Mouse (Mus musculus) thymus, adult 2 months (tissue): ENCODE data around the gene Tstd2.

Experiments used
- CTCF ChIP-seq: fragments of 200-500 bp; IDR thresholded peaks from 2 replicates; pipeline ENCODE4 v1.5.1; 2012; ENCODE audit warnings: mild to moderate bottlenecking, control low read depth, low read length, moderate library complexity, borderline replicate concordance; ENCODE audit not compliant: control insufficient read depth, poor library complexity, insufficient read depth; ENCODE audit errors: extremely low read depth
- POLR2A ChIP-seq: fragments of 200-500 bp; IDR thresholded peaks from 2 replicates; pipeline ENCODE4 v1.6.1; 2012; ENCODE audit warnings: mild to moderate bottlenecking, low read length, control low read depth, moderate library complexity; ENCODE audit not compliant: control insufficient read depth, poor library complexity, insufficient read depth; ENCODE audit errors: extremely low read depth

DNA sequence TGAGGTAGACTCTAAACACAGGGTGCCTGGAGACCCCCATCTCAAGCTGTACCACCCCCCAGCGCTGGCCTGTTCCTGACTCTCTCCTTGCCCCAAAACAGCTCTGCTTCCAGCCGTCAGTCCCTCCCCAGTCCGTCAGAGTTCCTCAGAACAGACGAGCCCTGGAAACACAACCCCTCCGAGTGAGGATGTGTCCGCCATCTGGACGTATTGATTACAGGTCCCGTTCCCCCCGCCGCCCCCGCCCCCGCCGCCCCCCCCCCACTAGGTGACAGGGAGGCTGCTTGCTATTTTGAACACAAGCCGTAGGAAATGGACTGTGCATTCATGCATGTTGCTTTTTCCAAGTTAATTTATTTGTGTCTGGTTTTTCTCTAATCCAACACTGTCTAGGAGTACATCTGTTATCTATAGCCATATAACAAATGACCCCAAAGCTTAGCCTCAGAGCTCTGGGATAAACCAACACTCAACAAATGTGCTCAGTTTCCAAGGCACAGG, 37.2 kb downstream of the Tstd2 start:
- TF ChIP-seq CTCF (no peak), POLR2A (no peak)
